Mouse (Mus musculus): ENCODE results near the gene Tead2. TPM values are rescaled to one million over a fixed set of nuclear protein-coding genes. Genes with fewer than 3 reads are reported as not detected.
"Not testable (repeated sequence)": the region's sequence is repeated elsewhere in the genome, so short reads cannot be mapped to it uniquely, and the experiment has no call there.

Tead2 gene
- polyA plus RNA-seq, 1 experiment = 127 TPM

DNA sequence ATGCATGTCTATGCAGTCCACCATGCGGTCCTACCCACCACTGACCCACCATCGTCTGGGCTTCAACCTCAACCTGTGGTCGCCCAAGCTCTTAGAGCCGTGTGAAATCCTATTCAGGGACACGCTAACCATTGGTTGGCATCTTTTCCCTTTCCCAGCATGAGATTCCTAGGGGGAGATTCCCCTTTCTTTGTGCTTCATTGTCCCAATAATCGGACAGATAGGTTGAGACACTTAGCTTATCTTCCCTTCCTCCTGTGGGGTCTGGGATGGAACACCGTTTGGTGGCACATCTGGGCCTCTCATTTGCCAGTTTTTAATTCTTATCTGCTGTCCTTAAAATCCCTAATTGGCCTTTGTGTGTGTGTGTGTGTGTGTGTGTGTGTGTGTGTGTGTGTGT is 24.6 kb downstream of the Tead2 start:
- no peaks in the 10 kb centered on the region for H3K79me3 ChIP-seq (ENCODE audit: low read depth)
- H3K79me2 ChIP-seq (ENCODE audit: control insufficient read depth, insufficient read depth) = no peaks in the 10 kb centered on the region
- no peak overlapping the region for H3ac ChIP-seq (ENCODE audit: control insufficient read depth, insufficient read length, low read depth)
- peaks cover 8% of the 10 kb centered on the region for H3K27me3 ChIP-seq (ENCODE audit: control insufficient read depth, insufficient read depth, insufficient read length)
- TF ChIP-seq MYOG (IDR thresholded peaks at IDR 0.05; ENCODE audit: control insufficient read depth, extremely low read depth, insufficient read length) = no peak
- TF ChIP-seq CTCF (IDR thresholded peaks at IDR 0.05; ENCODE audit: control insufficient read depth, insufficient read depth, insufficient read length) = no peak
- H3K4me3 ChIP-seq (ENCODE audit: insufficient read depth, poor library complexity, severe bottlenecking) = no peak overlapping the region
- H3K36me3 ChIP-seq (ENCODE audit: control insufficient read depth, insufficient read depth) = no peaks in the 10 kb centered on the region

DNA sequence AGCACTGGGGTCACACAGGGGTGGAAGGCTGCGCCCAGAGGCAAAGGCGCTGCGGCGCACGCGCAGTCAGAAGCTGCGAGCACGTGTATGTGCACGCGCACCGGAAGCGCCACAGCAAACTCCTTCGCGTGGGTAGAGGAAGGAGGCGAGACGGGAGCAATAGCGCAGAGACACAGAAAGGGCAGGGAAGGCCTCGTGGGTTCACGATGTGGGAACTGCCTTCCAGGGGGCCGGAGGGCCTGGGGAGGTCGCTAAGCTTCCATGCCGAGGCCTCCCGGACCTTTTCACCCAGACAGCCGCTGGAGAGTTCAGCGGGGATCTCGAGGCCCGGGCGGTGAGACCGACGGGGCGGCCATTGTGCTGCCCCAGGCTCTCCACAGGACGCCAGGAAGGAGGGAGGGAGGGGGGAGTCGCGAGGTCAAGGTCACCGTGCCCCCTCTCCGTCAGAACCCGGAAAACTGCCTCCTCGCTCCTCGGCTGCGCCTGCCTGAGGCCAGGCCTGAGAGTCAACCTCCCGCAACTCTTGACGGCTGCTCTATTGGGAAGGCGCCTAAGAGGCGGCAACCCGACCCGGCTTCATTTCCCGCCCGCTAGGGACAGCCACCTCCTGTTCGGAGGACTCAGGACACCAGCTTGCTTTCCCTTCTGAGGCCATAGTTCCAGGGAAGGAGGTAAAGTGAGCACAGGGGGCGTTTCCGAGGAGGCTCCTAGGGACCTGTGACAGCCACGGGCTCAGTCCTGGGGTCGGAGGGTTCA is 25.3 kb downstream of the Tead2 start, which contains the start of gene Slc6a16:
Gene Slc6a16 (plus strand): TSS at position 453 of the 756 bp plus-strand sequence.
- H3K27me3 ChIP-seq (ENCODE audit: control insufficient read depth, insufficient read depth, insufficient read length) = peaks cover 8% of the 10 kb centered on the region
- H3K36me3 ChIP-seq (ENCODE audit: control insufficient read depth, insufficient read depth) = no peaks in the 10 kb centered on the region
- H3K4me3 ChIP-seq (ENCODE audit: insufficient read depth, poor library complexity, severe bottlenecking) = no peak within 1 kb of the TSS
- no peak within 1 kb of the TSS for H3ac ChIP-seq (ENCODE audit: control insufficient read depth, insufficient read length, low read depth)
- TF ChIP-seq CTCF (IDR thresholded peaks at IDR 0.05; ENCODE audit: control insufficient read depth, insufficient read depth, insufficient read length) = no peak
- no peaks in the 10 kb centered on the region for H3K79me3 ChIP-seq (ENCODE audit: low read depth)
- no peaks in the 10 kb centered on the region for H3K79me2 ChIP-seq (ENCODE audit: control insufficient read depth, insufficient read depth)

DNA sequence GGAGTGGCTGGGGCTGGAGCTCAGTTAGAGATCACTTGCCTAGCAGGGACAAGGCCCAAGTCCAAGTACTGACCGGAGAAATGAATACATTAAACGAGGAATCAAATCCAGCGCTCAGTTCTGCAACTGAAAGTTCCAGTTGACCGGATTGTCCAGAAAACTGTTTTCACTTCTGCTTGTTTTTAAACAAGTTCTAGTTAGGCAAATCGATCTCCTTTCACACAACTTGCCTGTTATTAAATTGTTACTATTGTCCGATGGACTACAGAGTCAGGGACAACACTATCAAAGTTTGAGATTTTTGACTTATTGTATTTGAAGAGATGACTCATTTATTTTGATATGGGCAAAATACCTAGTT is 25.8 kb downstream of the Tead2 start:
- H3K4me3 ChIP-seq (ENCODE audit: insufficient read depth, poor library complexity, severe bottlenecking) = no peak overlapping the region

DNA sequence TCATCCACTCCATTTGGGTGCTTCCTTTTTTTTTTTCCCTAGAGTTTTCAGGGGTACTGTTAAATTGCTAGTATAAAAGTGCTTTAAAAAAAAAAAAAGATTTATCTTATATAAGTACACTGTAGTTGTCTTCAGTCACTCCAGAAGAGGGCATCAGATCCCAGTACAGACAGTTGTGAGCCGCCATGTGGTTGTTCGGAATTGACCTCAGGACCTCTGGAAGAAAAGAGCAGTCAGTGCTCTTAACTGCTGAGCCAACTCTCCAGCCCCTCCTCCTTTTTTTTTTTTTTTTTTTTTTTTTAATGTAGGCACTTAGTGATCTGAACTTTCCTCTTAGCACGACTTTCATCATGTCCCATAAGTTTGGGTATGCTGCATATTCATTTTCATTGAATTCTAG is 32.1 kb downstream of the Tead2 start:
- Histone ChIP-seq H3ac (ENCODE audit: control insufficient read depth, insufficient read length, low read depth) (no peak overlapping the region), H3K79me2 (ENCODE audit: control insufficient read depth, insufficient read depth) (no peaks in the 10 kb centered on the region), H3K79me3 (ENCODE audit: low read depth) (no peaks in the 10 kb centered on the region), H3K27me3 (ENCODE audit: control insufficient read depth, insufficient read depth, insufficient read length) (peaks cover 2% of the 10 kb centered on the region), H3K4me3 (ENCODE audit: insufficient read depth, poor library complexity, severe bottlenecking) (no peak overlapping the region), H3K36me3 (ENCODE audit: control insufficient read depth, insufficient read depth) (no peaks in the 10 kb centered on the region)
- no peak for TF ChIP-seq CTCF (IDR thresholded peaks at IDR 0.05; ENCODE audit: control insufficient read depth, insufficient read depth, insufficient read length)

More for the DNA sequence above, 25.8 kb downstream of the Tead2 start:
- H3ac ChIP-seq (ENCODE audit: control insufficient read depth, insufficient read length, low read depth) = no peak overlapping the region
- peaks cover 8% of the 10 kb centered on the region for H3K27me3 ChIP-seq (ENCODE audit: control insufficient read depth, insufficient read depth, insufficient read length)
- H3K79me3 ChIP-seq (ENCODE audit: low read depth) = no peaks in the 10 kb centered on the region
- H3K36me3 ChIP-seq (ENCODE audit: control insufficient read depth, insufficient read depth) = no peaks in the 10 kb centered on the region
- no peaks in the 10 kb centered on the region for H3K79me2 ChIP-seq (ENCODE audit: control insufficient read depth, insufficient read depth)
- TF ChIP-seq MYOD1 (IDR thresholded peaks at IDR 0.05; ENCODE audit: control insufficient read depth, insufficient read length, low read depth) (no peak), CTCF (IDR thresholded peaks at IDR 0.05; ENCODE audit: control insufficient read depth, insufficient read depth, insufficient read length) (no peak), USF1 (IDR thresholded peaks at IDR 0.05; ENCODE audit: low read depth) (no peak), FOSL1 (IDR thresholded peaks at IDR 0.05; ENCODE audit: insufficient read depth, low read length, poor library complexity, severe bottlenecking) (no peak), MAX (IDR thresholded peaks at IDR 0.05) (no peak), MYOG (IDR thresholded peaks at IDR 0.05; ENCODE audit: control insufficient read depth, extremely low read depth, insufficient read length) (no peak), CEBPB (IDR thresholded peaks at IDR 0.05; ENCODE audit: low read depth) (no peak)

DNA sequence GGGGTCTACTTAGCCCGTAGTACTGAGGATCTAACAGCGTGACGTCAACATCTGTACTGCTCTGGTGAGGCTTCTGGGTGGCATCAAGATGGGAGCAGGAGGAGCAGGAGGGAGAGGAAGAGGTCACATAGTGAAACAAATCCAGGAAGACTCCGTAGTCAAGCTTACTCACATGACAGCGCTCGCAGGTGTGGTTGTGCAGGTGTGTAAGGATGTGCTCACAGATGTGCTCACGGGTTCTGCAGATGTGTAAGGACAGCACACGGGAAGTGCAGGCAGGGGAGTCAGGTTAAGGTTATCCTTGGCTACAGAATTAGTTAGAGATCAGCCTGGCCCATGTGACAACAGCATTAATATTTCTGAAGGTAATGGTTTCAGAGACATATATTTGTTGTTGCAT is 38.3 kb downstream of the Tead2 start:
- no peaks in the 10 kb centered on the region for H3K79me2 ChIP-seq (ENCODE audit: control insufficient read depth, insufficient read depth)
- no peak overlapping the region for H3K4me3 ChIP-seq (ENCODE audit: insufficient read depth, poor library complexity, severe bottlenecking)
- H3ac ChIP-seq (ENCODE audit: control insufficient read depth, insufficient read length, low read depth) = no peak overlapping the region
- H3K27me3 ChIP-seq (ENCODE audit: control insufficient read depth, insufficient read depth, insufficient read length) = peaks cover 29% of the 10 kb centered on the region
- TF ChIP-seq CTCF (IDR thresholded peaks at IDR 0.05; ENCODE audit: control insufficient read depth, insufficient read depth, insufficient read length) (no peak), CEBPB (IDR thresholded peaks at IDR 0.05; ENCODE audit: low read depth) (no peak), FOSL1 (IDR thresholded peaks at IDR 0.05; ENCODE audit: insufficient read depth, low read length, poor library complexity, severe bottlenecking) (no peak), USF1 (IDR thresholded peaks at IDR 0.05; ENCODE audit: low read depth) (no peak), MAX (IDR thresholded peaks at IDR 0.05) (no peak), MYOD1 (IDR thresholded peaks at IDR 0.05; ENCODE audit: control insufficient read depth, insufficient read length, low read depth) (no peak)
- no peaks in the 10 kb centered on the region for H3K36me3 ChIP-seq (ENCODE audit: control insufficient read depth, insufficient read depth)
- no peaks in the 10 kb centered on the region for H3K79me3 ChIP-seq (ENCODE audit: low read depth)

DNA sequence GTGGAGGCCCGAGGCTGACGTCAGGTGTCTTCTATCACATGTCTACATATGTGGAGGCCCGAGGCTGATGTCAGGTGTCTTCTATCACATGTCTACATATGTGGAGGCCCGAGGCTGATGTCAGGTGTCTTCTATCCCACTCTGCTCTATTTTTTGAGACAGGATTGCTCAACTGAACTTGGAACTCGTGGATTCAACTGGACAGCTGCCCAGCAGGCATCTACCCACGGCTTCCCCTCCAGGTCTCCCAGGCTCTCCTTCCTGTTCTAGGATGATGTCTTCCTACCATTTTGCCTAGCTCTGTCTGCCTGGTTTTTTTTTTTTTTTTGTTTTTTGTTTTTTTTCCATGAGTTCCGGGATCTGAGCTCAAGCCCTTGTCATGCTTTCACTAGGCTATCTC is 40.3 kb downstream of the Tead2 start:
- H3K27me3 ChIP-seq (ENCODE audit: control insufficient read depth, insufficient read depth, insufficient read length) = peaks cover 49% of the 10 kb centered on the region
- not testable (repeated sequence) for H3K79me2 ChIP-seq (ENCODE audit: control insufficient read depth, insufficient read depth); H3ac ChIP-seq (ENCODE audit: control insufficient read depth, insufficient read length, low read depth); H3K36me3 ChIP-seq (ENCODE audit: control insufficient read depth, insufficient read depth); H3K79me3 ChIP-seq (ENCODE audit: low read depth); H3K4me3 ChIP-seq (ENCODE audit: insufficient read depth, poor library complexity, severe bottlenecking)
